Mouse (Mus musculus) heart, adult 2 months (tissue): ENCODE measurements around the gene Mapk6. TPM values are rescaled to one million over a fixed set of nuclear protein-coding genes. Genes with fewer than 3 reads are reported as not detected.

ENCODE experiments used
- DNase-seq, 2 experiments: peaks; one replicate each; pipeline ENCODE4 v3.0.0; 2021
- H3K27ac ChIP-seq: fragments of 200-600 bp; 2 replicates; pipeline ENCODE4 v1.8.1; 2022
- H3K27me3 ChIP-seq: fragments of 200-500 bp; 2 replicates; pipeline ENCODE4 v1.6.1; 2012; ENCODE audit warnings: mild to moderate bottlenecking, low read length, inconsistent platforms, mixed read lengths; ENCODE audit not compliant: control insufficient read depth, insufficient read depth
- H3K36me3 ChIP-seq: fragments of 200-500 bp; 2 replicates; pipeline ENCODE4 v1.6.1; 2012; ENCODE audit warnings: low read length, inconsistent platforms; ENCODE audit not compliant: control insufficient read depth, insufficient read depth
- H3K4me1 ChIP-seq: fragments of 200-500 bp; 2 replicates; pipeline ENCODE4 v1.6.1; 2011; ENCODE audit warnings: low read length; ENCODE audit not compliant: control insufficient read depth, insufficient read depth
- H3K4me3 ChIP-seq: fragments of 200-600 bp; 2 replicates; pipeline ENCODE4 v1.8.1; 2022
- H3K79me2 ChIP-seq: fragments of 200-500 bp; replicated peaks from 2 replicates; pipeline ENCODE4 v1.6.1; 2012; ENCODE audit warnings: mild to moderate bottlenecking, inconsistent platforms, low read length, moderate library complexity, mixed read lengths; ENCODE audit not compliant: control insufficient read depth, insufficient read depth
- H3K9ac ChIP-seq: fragments of 200-500 bp; 2 replicates; pipeline ENCODE4 v1.6.1; 2012; ENCODE audit warnings: low read depth, mild to moderate bottlenecking, control low read depth, inconsistent platforms, low read length, mixed read lengths
- CTCF ChIP-seq: fragments of 200-600 bp; IDR thresholded peaks from 2 replicates; pipeline ENCODE4 v1.8.1; 2022; ENCODE audit warnings: antibody characterized with exemption, mild to moderate bottlenecking, moderate library complexity
- EP300 ChIP-seq: fragments of 200-500 bp; IDR thresholded peaks from 2 replicates; pipeline ENCODE4 v1.6.1; 2011; ENCODE audit warnings: low read depth, low read length, control low read depth; ENCODE audit not compliant: insufficient read depth
- POLR2A ChIP-seq: fragments of 200-500 bp; IDR thresholded peaks from 2 replicates; pipeline ENCODE4 v1.6.1; 2011; ENCODE audit warnings: mild to moderate bottlenecking, low read depth, low read length, control low read depth; ENCODE audit not compliant: insufficient read depth
- WGBS: fragments of 180-500 bp; shearing (Covaris S2); methylation state at CpG from one replicate; pipeline ENCODE4 v1.1.7; 2018; 5-methylcytosine and 5-hydroxymethylcytosine counted together
- intact Hi-C: fragments of 180-260 bp; cut with DNase I; formaldehyde crosslinking; loops from one replicate; pipeline ENCODE4 v1.15.1; 2025
- polyA plus RNA-seq: library from polyadenylated mRNA; depleted of rRNA; stranded (reverse); fragments of >200 nt; gene quantifications from 2 replicates; pipeline ENCODE4 v1.2.3, GENCODE M21; 2012
- total RNA-seq, 2 experiments: library from RNA; stranded (reverse); gene quantifications; 2 replicates each; pipeline ENCODE4 v1.2.3; 2021

Mapk6 gene
- total and polyA plus RNA-seq, 3 experiments: 11.2 to 26.8 (median 25.6) TPM

GRCm38 (mm10) chr9:75441691-75442131, 31.9 kb upstream of the Mapk6 start:
- TF ChIP-seq EP300: no peak
- TF ChIP-seq CTCF: peak; percentile 65
- peaks cover 3% of the 10 kb centered on the region; the same call in 1 of the 2 replicates for H3K79me2 ChIP-seq
- no peak for DNase-seq
- H3K4me3 ChIP-seq: peak overlapping the region; percentile 85
- intact Hi-C loops: loop anchor here (5.0 kb wide), 1 partner anchor 71 kb away; no protein-coding TSS in a partner anchor
- H3K9ac ChIP-seq: peak overlapping the region; percentile 90
- WGBS: under 1% methylated on average over 28 of the region's 31 CpGs
- peaks cover 4% of the 10 kb centered on the region; the same call in 1 of the 2 replicates for H3K4me1 ChIP-seq
- H3K27me3 ChIP-seq: no peaks in the 10 kb centered on the region
- H3K36me3 ChIP-seq: no peaks in the 10 kb centered on the region
- peak overlapping the region; percentile 92 for H3K27ac ChIP-seq

DNA sequence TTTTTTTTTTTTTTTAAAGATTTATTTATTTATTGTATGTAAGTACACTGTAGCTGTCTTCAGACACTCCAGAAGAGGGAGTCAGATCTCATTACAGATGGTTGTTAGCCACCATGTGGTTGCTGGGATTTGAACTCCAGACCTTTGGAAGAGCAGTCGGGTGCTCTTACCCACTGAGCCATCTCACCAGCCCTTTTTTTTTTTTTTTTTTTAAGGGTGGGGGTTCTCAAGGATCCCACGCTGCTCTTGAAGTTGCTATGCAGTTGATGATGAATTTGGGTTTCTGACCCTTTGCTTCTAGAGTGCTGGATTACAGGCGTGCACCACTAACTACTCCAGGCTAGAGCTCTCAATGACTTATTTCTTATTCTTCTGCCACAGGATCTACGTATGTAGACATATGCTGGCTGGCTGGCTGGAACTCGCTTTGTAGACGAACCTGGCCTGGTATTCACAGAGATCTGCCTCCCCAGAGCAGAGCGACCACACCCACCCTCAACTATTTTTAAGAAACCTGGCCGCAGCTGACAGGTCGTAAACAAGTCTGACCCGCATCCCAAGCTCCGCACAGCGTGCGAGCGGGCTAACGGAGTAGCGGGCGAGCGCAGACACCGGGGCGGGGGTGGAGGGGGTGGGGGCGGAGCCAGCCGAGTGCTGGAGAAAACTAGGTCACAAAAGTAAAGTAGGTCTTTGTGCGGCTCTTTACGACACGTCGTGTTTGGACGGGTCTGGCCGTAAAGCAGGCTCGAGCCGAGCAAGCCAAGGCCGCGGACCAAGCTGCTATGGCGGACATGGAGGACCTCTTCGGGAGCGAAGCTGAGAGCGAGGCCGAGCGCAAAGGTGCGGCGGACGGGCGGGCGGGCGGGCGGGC, 31.2 kb upstream of the Mapk6 start, which contains the start of gene Leo1:
TSS of gene Leo1 (plus strand) at position 729 of the 871 bp plus-strand sequence.
- peak; percentile 87 to 93 for DNase-seq

DNA sequence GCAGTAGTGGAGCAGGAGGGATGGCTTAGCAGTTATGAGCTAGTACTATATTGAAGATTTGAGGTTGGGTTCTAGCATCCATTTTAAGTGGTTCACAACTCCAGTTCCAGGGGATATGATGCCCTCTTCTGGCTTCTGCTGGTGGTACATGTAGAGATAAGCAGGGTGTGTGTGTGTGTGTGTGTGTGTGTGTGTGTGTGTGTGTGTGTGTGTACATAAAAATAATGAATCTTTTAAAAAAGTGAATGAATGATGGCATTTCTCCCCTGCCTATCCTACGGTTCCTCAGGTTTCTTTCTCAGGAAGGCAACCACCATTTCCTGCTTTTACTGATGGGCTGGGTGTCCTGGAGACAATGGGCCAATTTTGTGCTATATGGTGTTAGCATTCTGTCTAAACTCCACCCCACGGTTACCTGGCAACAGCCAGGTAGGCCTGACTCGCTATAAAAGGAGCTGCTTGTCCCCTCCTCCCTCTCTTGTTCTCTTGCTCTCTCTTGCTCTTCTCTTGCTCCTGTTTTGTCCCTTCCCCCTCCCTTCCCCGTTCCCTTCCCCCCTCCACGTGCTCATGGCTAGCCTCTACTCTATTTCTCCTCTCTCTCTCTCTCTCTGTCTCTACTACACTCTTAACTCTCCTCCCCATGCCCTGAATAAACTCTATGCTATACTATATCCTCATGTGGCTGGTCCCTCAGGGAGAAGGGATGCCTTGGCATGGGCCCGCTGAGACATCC, 28.0 kb upstream of the Mapk6 start:
- no peaks in the 10 kb centered on the region; the same call in 1 of the 2 replicates for H3K36me3 ChIP-seq
- DNase-seq: peak in 1 of 2 experiments; percentile 29
- H3K27me3 ChIP-seq: no peaks in the 10 kb centered on the region
- H3K4me3 ChIP-seq: no peak overlapping the region
- WGBS: 48% methylated on average over 6 of the region's 6 CpGs
- peaks cover 12% of the 10 kb centered on the region for H3K4me1 ChIP-seq
- TF ChIP-seq EP300 (no peak), CTCF (peak; percentile 54), POLR2A (no peak)
- no peak overlapping the region for H3K27ac ChIP-seq
- peaks cover 3% of the 10 kb centered on the region; the same call in 1 of the 2 replicates for H3K79me2 ChIP-seq
- intact Hi-C loops: no loop called here
- H3K9ac ChIP-seq: no peak overlapping the region

More for the DNA sequence above, 31.2 kb upstream of the Mapk6 start, which contains the start of gene Leo1:
- intact Hi-C loops: loop anchor here (5.0 kb wide), 1 partner anchor 71 kb away; no protein-coding TSS in a partner anchor
- peak within 1 kb of the TSS; percentile 92 for H3K27ac ChIP-seq
- H3K36me3 ChIP-seq: no peaks in the 10 kb centered on the region; the same call in 1 of the 2 replicates
- H3K4me3 ChIP-seq: peak within 1 kb of the TSS; percentile 85
- H3K9ac ChIP-seq: peak within 1 kb of the TSS; percentile 90
- H3K4me1 ChIP-seq: peaks cover 4% of the 10 kb centered on the region; the same call in 1 of the 2 replicates
- WGBS: under 1% methylated on average over 43 of the region's 45 CpGs
- TF ChIP-seq CTCF (no peak), EP300 (peak; percentile 24; the same call in 1 of the 2 replicates), POLR2A (peak; percentile 54; the same call in 1 of the 2 replicates)
- H3K79me2 ChIP-seq: peaks cover 3% of the 10 kb centered on the region; the same call in 1 of the 2 replicates
- no peaks in the 10 kb centered on the region for H3K27me3 ChIP-seq

- Histone ChIP-seq H3K27me3 (no peaks in the 10 kb centered on the region), H3K79me2 (no peaks in the 10 kb centered on the region), H3K27ac (peak overlapping the region; percentile 68), H3K4me3 (peak overlapping the region; percentile 27; the same call in 1 of the 2 replicates), H3K36me3 (no peaks in the 10 kb centered on the region; the same call in 1 of the 2 replicates), H3K4me1 (peaks cover 12% of the 10 kb centered on the region), H3K9ac (peak overlapping the region; percentile 50)
- WGBS: under 1% methylated on average over 12 of the region's 12 CpGs
- intact Hi-C loops: loop anchor here (2.0 kb wide), 2 partner anchors 25 to 75 kb away; partner anchors contain the start of gene Mapk6
- DNase-seq: peak; percentile 82 to 91
- peak; percentile 40; the same call in 1 of the 2 replicates for TF ChIP-seq POLR2A
- TF ChIP-seq CTCF: no peak
- TF ChIP-seq EP300: peak; percentile 75; the same call in 1 of the 2 replicates
Observed at GRCm38 (mm10) chr9:75435918-75436317, 26.1 kb upstream of the Mapk6 start.

DNA sequence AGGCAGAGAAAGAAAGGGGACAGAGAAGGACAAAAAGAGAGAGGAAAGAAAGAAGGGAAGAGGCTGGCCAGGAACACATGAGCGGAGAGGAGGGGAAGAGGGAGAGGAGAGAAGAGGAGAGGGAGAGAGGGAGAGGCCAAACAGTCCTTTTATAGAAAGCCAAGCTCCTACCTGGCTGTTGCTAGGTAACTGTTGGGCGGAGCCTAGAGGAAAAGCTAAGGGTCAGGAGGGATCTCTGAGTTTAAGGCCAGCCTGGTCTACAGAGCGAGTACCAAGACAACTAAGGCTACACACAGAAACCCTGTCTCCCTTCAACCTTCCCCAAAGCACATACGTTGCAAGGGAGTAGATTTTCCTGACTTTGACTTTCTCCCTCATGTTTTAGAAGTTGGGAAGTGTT, 25.5 kb upstream of the Mapk6 start:
- intact Hi-C loops: loop anchor here (2.0 kb wide), 2 partner anchors 24 to 74 kb away; partner anchors contain the start of gene Mapk6
- TF ChIP-seq EP300: no peak
- TF ChIP-seq POLR2A: no peak
- TF ChIP-seq CTCF: no peak

More for the DNA sequence above, 25.5 kb upstream of the Mapk6 start:
- WGBS: 95% methylated on average over 4 of the region's 4 CpGs
- Histone ChIP-seq H3K27me3 (no peaks in the 10 kb centered on the region), H3K4me3 (no peak overlapping the region), H3K79me2 (no peaks in the 10 kb centered on the region), H3K9ac (no peak overlapping the region), H3K4me1 (peaks cover 14% of the 10 kb centered on the region), H3K36me3 (no peaks in the 10 kb centered on the region; the same call in 1 of the 2 replicates), H3K27ac (peak overlapping the region; percentile 68)
- DNase-seq: no peak
